Mouse (Mus musculus) midbrain, postnatal 0 days (tissue): ENCODE measurements around the gene Fam149b. TPM values are rescaled to one million over a fixed set of nuclear protein-coding genes. Genes with fewer than 3 reads are reported as not detected.
"Not testable (repeated sequence)": the region's sequence is repeated elsewhere in the genome, so short reads cannot be mapped to it uniquely, and the experiment has no call there.

Experiments used
- ATAC-seq: fragments of 200-750 bp; cut with Nextera tagmentation; 2 replicates; pipeline ENCODE4 v1.8.0; 2017; ENCODE audit warnings: moderate number of reproducible peaks, mild to moderate bottlenecking, moderate TSS enrichment, moderate library complexity; ENCODE audit not compliant: low FRiP score
- DNase-seq: peaks from one replicate; pipeline ENCODE4 v3.0.0-alpha.2; 2015; ENCODE audit warnings: low spot score
- H3K27ac ChIP-seq: fragments of 300-500 bp; sonication (generic); 2 replicates; pipeline ENCODE4 v1.5.1; 2014; ENCODE audit warnings: low read depth, mild to moderate bottlenecking, low read length, mixed read lengths
- H3K27me3 ChIP-seq: fragments of 300-500 bp; sonication (generic); 2 replicates; pipeline ENCODE4 v1.6.1; 2014; ENCODE audit warnings: low read length, control low read depth, mixed read lengths; ENCODE audit not compliant: insufficient read depth
- H3K36me3 ChIP-seq: fragments of 300-500 bp; sonication (generic); 2 replicates; pipeline ENCODE4 v1.6.1; 2014; ENCODE audit warnings: low read length, control low read depth, mixed read lengths; ENCODE audit not compliant: insufficient read depth
- H3K4me1 ChIP-seq: fragments of 300-500 bp; sonication (generic); 2 replicates; pipeline ENCODE4 v1.6.1; 2014; ENCODE audit warnings: mild to moderate bottlenecking, control low read depth, antibody characterized with exemption, low read length, mixed read lengths; ENCODE audit not compliant: insufficient read depth
- H3K4me2 ChIP-seq: fragments of 300-500 bp; sonication (generic); 2 replicates; pipeline ENCODE4 v1.6.1; 2014; ENCODE audit warnings: low read depth, mild to moderate bottlenecking, low read length, mixed read lengths; ENCODE audit not compliant: poor library complexity, severe bottlenecking
- H3K4me3 ChIP-seq: fragments of 300-500 bp; sonication (generic); 2 replicates; pipeline ENCODE4 v1.5.1; 2014; ENCODE audit warnings: low read depth, mild to moderate bottlenecking, low read length, moderate library complexity
- H3K9ac ChIP-seq: fragments of 300-500 bp; sonication (generic); replicated peaks from 2 replicates; pipeline ENCODE4 v1.6.1; 2014; ENCODE audit warnings: mild to moderate bottlenecking, low read length, moderate library complexity, mixed read lengths; ENCODE audit not compliant: poor library complexity, severe bottlenecking
- H3K9me3 ChIP-seq: fragments of 300-500 bp; sonication (generic); 2 replicates; pipeline ENCODE4 v1.6.1; 2016; ENCODE audit warnings: low read length, control low read depth
- CTCF ChIP-seq: IDR thresholded peaks from 2 replicates; pipeline ENCODE4 v1.5.1; 2016; ENCODE audit warnings: antibody characterized with exemption, mild to moderate bottlenecking
- WGBS: fragments of 180-500 bp; shearing (Covaris S2); extraction: QIAGEN DNeasy Blood & Tissue Kit; methylation state at CpG from one replicate; pipeline ENCODE4 v1.1.7; 2014; 5-methylcytosine and 5-hydroxymethylcytosine counted together
- polyA plus RNA-seq: library from polyadenylated mRNA; unstranded; fragments of >200 nt; fragmentation: Nextera tagmentation; extraction: Ambion mirVana; gene quantifications from 2 replicates; pipeline ENCODE4 v1.2.1, GENCODE M21; 2015
- total RNA-seq: library from RNA; depleted of rRNA; stranded (reverse); fragments of >200 nt; gene quantifications from 2 replicates; pipeline ENCODE4 v1.2.3, GENCODE M21; 2014; rRNA removed

Fam149b gene
- total RNA-seq (61.5 and 70.3 TPM in 2 replicates), polyA plus RNA-seq (24.4 and 25.4 TPM in 2 replicates)

GRCm38 (mm10) chr14:20347991-20348541 lies at the start of gene Fam149b, which contains the start of gene Ecd:
Gene Fam149b (plus strand): TSS chr14:20348162.
Gene Ecd (minus strand): TSS chr14:20348121.
- WGBS = 1% methylated on average over 40 of the region's 42 CpGs
- Histone ChIP-seq H3K27ac (peak within 1 kb of the TSS; percentile 91), H3K4me1 (0 out of 2 replicates have a peak, but pooled peaks cover 3% of the 10 kb centered on the region), H3K9ac (peak within 1 kb of the TSS; percentile 96), H3K4me3 (peak within 1 kb of the TSS; percentile 85), H3K27me3 (no peaks in the 10 kb centered on the region), H3K4me2 (peak within 1 kb of the TSS; percentile 55), H3K36me3 (peaks cover 7% of the 10 kb centered on the region), H3K9me3 (no peaks in the 10 kb centered on the region)
- TF ChIP-seq CTCF = peak; percentile 48
- DNase-seq = peak; percentile 98
- ATAC-seq = peak; percentile 99

- WGBS = 65% methylated on average over 2 of the region's 2 CpGs
- not testable (repeated sequence) for H3K27me3 ChIP-seq, ATAC-seq, H3K4me2 ChIP-seq, H3K9ac ChIP-seq, DNase-seq, H3K27ac ChIP-seq, H3K4me3 ChIP-seq, H3K4me1 ChIP-seq, H3K36me3 ChIP-seq, H3K9me3 ChIP-seq
- peak; percentile 39 for TF ChIP-seq CTCF
Measured at GRCm38 (mm10) chr14:20305085-20305484, 42.9 kb upstream of the Fam149b start.

- Histone ChIP-seq H3K9me3 (no peaks in the 10 kb centered on the region), H3K36me3 (peaks cover 27% of the 10 kb centered on the region), H3K4me2 (no peak overlapping the region), H3K4me3 (no peak overlapping the region), H3K27ac (no peak overlapping the region), H3K27me3 (no peaks in the 10 kb centered on the region), H3K4me1 (no peaks in the 10 kb centered on the region), H3K9ac (no peak overlapping the region)
- TF ChIP-seq CTCF = no peak
- ATAC-seq = no peak
- WGBS = 90% methylated on average over 1 of the region's 1 CpGs
- no peak for DNase-seq
Measured at GRCm38 (mm10) chr14:20315137-20315536, 32.8 kb upstream of the Fam149b start.

GRCm38 (mm10) chr14:20319420-20319819 lies 28.5 kb upstream of the Fam149b start:
- ATAC-seq = no peak
- no peaks in the 10 kb centered on the region for H3K9me3 ChIP-seq
- no peak overlapping the region for H3K4me3 ChIP-seq
- no peaks in the 10 kb centered on the region for H3K4me1 ChIP-seq
- TF ChIP-seq CTCF = peak; percentile 70
- no peaks in the 10 kb centered on the region for H3K27me3 ChIP-seq
- WGBS = 77% methylated on average over 3 of the region's 3 CpGs
- H3K9ac ChIP-seq = no peak overlapping the region
- peak; percentile 16 for DNase-seq
- no peak overlapping the region for H3K27ac ChIP-seq
- H3K4me2 ChIP-seq = no peak overlapping the region
- H3K36me3 ChIP-seq = peaks cover 31% of the 10 kb centered on the region

- no peaks in the 10 kb centered on the region for H3K4me1 ChIP-seq
- no peak for TF ChIP-seq CTCF
- no peak overlapping the region for H3K27ac ChIP-seq
- H3K9ac ChIP-seq = no peak overlapping the region
- ATAC-seq (no peak), DNase-seq (no peak)
- H3K9me3 ChIP-seq = no peaks in the 10 kb centered on the region
- no peaks in the 10 kb centered on the region for H3K27me3 ChIP-seq
- H3K4me3 ChIP-seq = no peak overlapping the region
- 97% methylated on average over 9 of the region's 9 CpGs for WGBS
- H3K36me3 ChIP-seq = peaks cover 46% of the 10 kb centered on the region
- no peak overlapping the region for H3K4me2 ChIP-seq
Measured at GRCm38 (mm10) chr14:20324196-20324595, 23.8 kb upstream of the Fam149b start.

GRCm38 (mm10) chr14:20328474-20328873 lies 19.5 kb upstream of the Fam149b start:
- TF ChIP-seq CTCF = peak; percentile 47
- 81% methylated on average over 9 of the region's 9 CpGs for WGBS
- no peak for DNase-seq

More at GRCm38 (mm10) chr14:20328474-20328873, 19.5 kb upstream of the Fam149b start:
- no peak for ATAC-seq
- Histone ChIP-seq H3K9me3 (no peaks in the 10 kb centered on the region), H3K4me1 (no peaks in the 10 kb centered on the region), H3K4me3 (no peak overlapping the region), H3K27me3 (no peaks in the 10 kb centered on the region), H3K36me3 (peaks cover 50% of the 10 kb centered on the region), H3K9ac (no peak overlapping the region), H3K27ac (no peak overlapping the region), H3K4me2 (no peak overlapping the region)
